22 mouse cellular contexts compared by ENCODE assay signal in genomic region chr3:85683618-85684017, GRCm38 (mm10).
DNase-seq lines count a peak whose midpoint lies in the region; TF ChIP-seq lines count a peak whose summit lies in the region.
"Had no signal": no experiment of that assay in that cellular context is flagged by ENCODE, and none has a peak within 500 bp of the region (broad histone marks: within the 10 kb centered on the region; RNA-seq: fewer than 3 reads in every experiment).

No protein-coding gene starts in this region.

- no peak for TF ChIP-seq POLR2A in cortical plate, adult 2 months (IDR thresholded peaks at IDR 0.05; ENCODE audit: extremely low read depth, insufficient read depth, low read length)

- peaks cover 5% of the 10 kb centered on the region; the same call in 1 of the 2 replicates for H3K4me1 ChIP-seq in cortical plate, adult 2 months (ENCODE audit: control insufficient read depth, insufficient read depth, low read length)
- H3K4me1 ChIP-seq: forebrain, embryonic 13.5 days; hindbrain, embryonic 10.5 days; hindbrain, embryonic 13.5 days had no signal

- DNase-seq in layer of hippocampus, adult 9-11 months, result peak; percentile 45
- no peak for DNase-seq in layer of hippocampus, adult 11-12 months (ENCODE audit: low spot score)
- DNase-seq in right cerebral cortex, postnatal 25 days, result peak; percentile 26
- no peak for DNase-seq in right cerebral cortex, postnatal 10 days (ENCODE audit: low spot score in 2 of 2)
- DNase-seq in urinary bladder, postnatal 25 days (ENCODE audit: low spot score), result no peak
- DNase-seq: adrenal gland, adult 8-10 months; adrenal gland, postnatal 25 days; cerebellum, adult 11 months; cerebellum, adult 8-10 months; cerebellum, postnatal 10 days; cerebellum, postnatal 36 days; gastrocnemius, postnatal 25 days; heart, adult 18-20 months; heart, postnatal 10 days; heart, postnatal 36 days had no signal

- H3K4me3 ChIP-seq in cortical plate, adult 2 months (ENCODE audit: insufficient read depth, low read length), result peak overlapping the region; percentile 10; the same call in 1 of the 2 replicates
- H3K4me3 ChIP-seq: forebrain, embryonic 10.5 days; forebrain, embryonic 13.5 days; heart, embryonic 12.5 days; heart, embryonic 15.5 days; hindbrain, embryonic 10.5 days; hindbrain, embryonic 13.5 days had no signal

- H3K27ac ChIP-seq in cortical plate, adult 2 months (ENCODE audit: insufficient read depth, low read length), result no peak overlapping the region
- H3K27ac ChIP-seq: forebrain, embryonic 10.5 days; forebrain, embryonic 13.5 days; heart, embryonic 15.5 days; hindbrain, embryonic 10.5 days; hindbrain, embryonic 13.5 days had no signal

- no peak for TF ChIP-seq CTCF in cortical plate, adult 2 months (IDR thresholded peaks at IDR 0.05; ENCODE audit: extremely low read depth, insufficient read depth, low read length)

Comparison
In these comparisons a context has a peak if more than half of its experiments do, and no peak if none do; other contexts are left out.
1. DNase-seq: peak in layer of hippocampus, adult 9-11 months (single experiment) and right cerebral cortex, postnatal 25 days (single experiment); none in layer of hippocampus, adult 11-12 months (single experiment), right cerebral cortex, postnatal 10 days (0 of 2) and urinary bladder, postnatal 25 days (single experiment).